Mouse (Mus musculus) embryo, embryonic 9.5 days (tissue): ENCODE data around the gene Rab3il1.
A peak's percentile ranks its signal among the peaks of the same experiment; 100 is the strongest.
"Not testable (repeated sequence)": the region's sequence is repeated elsewhere in the genome, so short reads cannot be mapped to it uniquely, and the experiment has no call there.

Experiments used
- DNase-seq: peaks from one replicate; pipeline ENCODE4 v3.0.0-alpha.2; 2017; ENCODE audit errors: extremely low spot score

Rab3il1 gene

GRCm38 (mm10) chr19:10001206-10001969 is at the start of gene Rab3il1, which contains the start of gene Best1:
Rab3il1 (plus strand) TSS chr19:10001669.
Best1 (minus strand) TSS chr19:10001633.
- no peak for DNase-seq

GRCm38 (mm10) chr19:9952390-9952789 is 49.1 kb upstream of the Rab3il1 start:
- DNase-seq: no peak

GRCm38 (mm10) chr19:9952912-9953311 is 48.6 kb upstream of the Rab3il1 start:
- no peak for DNase-seq

GRCm38 (mm10) chr19:9954055-9954810 is 47.2 kb upstream of the Rab3il1 start:
- DNase-seq: peak; percentile 38

GRCm38 (mm10) chr19:9954811-9955202 is 46.7 kb upstream of the Rab3il1 start:
- DNase-seq: no peak

GRCm38 (mm10) chr19:9955438-9955837 is 46.0 kb upstream of the Rab3il1 start:
- no peak for DNase-seq

GRCm38 (mm10) chr19:9956624-9957388 is 44.7 kb upstream of the Rab3il1 start:
- no peak for DNase-seq

GRCm38 (mm10) chr19:9957965-9958364 is 43.5 kb upstream of the Rab3il1 start:
- no peak for DNase-seq

GRCm38 (mm10) chr19:9960769-9961168 is 40.7 kb upstream of the Rab3il1 start:
- no peak for DNase-seq

GRCm38 (mm10) chr19:9964205-9964916 is 37.1 kb upstream of the Rab3il1 start:
- no peak for DNase-seq

- DNase-seq: no peak
Measured at GRCm38 (mm10) chr19:9966096-9966867, 35.2 kb upstream of the Rab3il1 start.

- no peak for DNase-seq
Measured at GRCm38 (mm10) chr19:9968081-9968787, 33.2 kb upstream of the Rab3il1 start.

- DNase-seq: not testable (repeated sequence)
Measured at GRCm38 (mm10) chr19:9974853-9975252, 26.6 kb upstream of the Rab3il1 start.

GRCm38 (mm10) chr19:9977085-9977484 is 24.4 kb upstream of the Rab3il1 start:
- no peak for DNase-seq

- no peak for DNase-seq
Measured at GRCm38 (mm10) chr19:9978431-9978951, 23.0 kb upstream of the Rab3il1 start.

GRCm38 (mm10) chr19:9979156-9979555 is 22.3 kb upstream of the Rab3il1 start:
- no peak for DNase-seq

- DNase-seq: no peak
Measured at GRCm38 (mm10) chr19:9980258-9980657, 21.2 kb upstream of the Rab3il1 start, which contains the start of gene Fth1. Fth1 (plus strand) TSS chr19:9980598.

- no peak for DNase-seq
Measured at GRCm38 (mm10) chr19:9981621-9982020, 19.8 kb upstream of the Rab3il1 start.

- DNase-seq: peak; percentile 94
Measured at GRCm38 (mm10) chr19:9982151-9982851, 19.2 kb upstream of the Rab3il1 start.
